Mouse (Mus musculus) embryonic fibroblast, embryonic 13.5 days (primary cell): ENCODE results near the gene Epb42.

ENCODE experiments used
- CTCF ChIP-seq: IDR thresholded peaks from 2 replicates; pipeline ENCODE4 v1.5.1; 2011; ENCODE audit warnings: mild to moderate bottlenecking, control low read depth, low read length, moderate library complexity, borderline replicate concordance; ENCODE audit not compliant: insufficient read depth
- POLR2A ChIP-seq: IDR thresholded peaks from 2 replicates; pipeline ENCODE4 v1.6.1; 2011; ENCODE audit warnings: low read depth, mild to moderate bottlenecking, control low read depth, low read length, moderate library complexity

GRCm38 (mm10) chr2:120972964-120973363 lies 63.9 kb downstream of the Epb42 start:
- TF ChIP-seq CTCF: no peak
- no peak for TF ChIP-seq POLR2A
